Mouse (Mus musculus): ENCODE results near the gene Gtsf1. TPM values are rescaled to one million over a fixed set of nuclear protein-coding genes. Genes with fewer than 3 reads are reported as not detected.

The Gtsf1 gene
- total RNA-seq, 2 experiments from 2014 or later = not detected

- no peak for DNase-seq (ENCODE audit: low spot score in 2 of 2)
Observed at GRCm38 (mm10) chr15:103359122-103359510, 71.2 kb downstream of the Gtsf1 start.

- peak in 1 of 2 experiments; percentile 29 for DNase-seq (ENCODE audit: low spot score in 2 of 2)
Observed at GRCm38 (mm10) chr15:103358278-103359121, 71.8 kb downstream of the Gtsf1 start.

GRCm38 (mm10) chr15:103357817-103358216, 72.5 kb downstream of the Gtsf1 start:
- no peak for DNase-seq (ENCODE audit: low spot score in 2 of 2)

GRCm38 (mm10) chr15:103356130-103356529, 74.1 kb downstream of the Gtsf1 start:
- no peak for DNase-seq (ENCODE audit: low spot score in 2 of 2)

- no peak for DNase-seq (ENCODE audit: low spot score in 2 of 2)
Observed at GRCm38 (mm10) chr15:103355420-103355819, 74.8 kb downstream of the Gtsf1 start.

- DNase-seq (ENCODE audit: low spot score in 2 of 2) = no peak
Observed at GRCm38 (mm10) chr15:103354690-103355089, 75.6 kb downstream of the Gtsf1 start.

- DNase-seq (ENCODE audit: low spot score in 2 of 2) = no peak
Observed at GRCm38 (mm10) chr15:103353511-103354256, 76.6 kb downstream of the Gtsf1 start.

GRCm38 (mm10) chr15:103352856-103353255, 77.4 kb downstream of the Gtsf1 start:
- no peak for DNase-seq (ENCODE audit: low spot score in 2 of 2)

Other genes starting within 250 kb of the Gtsf1 start
- gene Cbx5, start 190.7 kb downstream of the Gtsf1 start, total RNA-seq (2021) = 100 to 1,000 TPM; 111 to 127 TPM
- 100 to 1,000 TPM; 404 to 457 TPM for gene Hnrnpa1, start 190.0 kb downstream of the Gtsf1 start, total RNA-seq (2021)
- 1 to 10 TPM; 5.8 to 8.9 TPM for gene Nfe2, start 172.1 kb downstream of the Gtsf1 start, total RNA-seq (2021)
- 100 to 1,000 TPM; 132 to 140 TPM for gene Copz1, start 157.8 kb downstream of the Gtsf1 start, total RNA-seq (2021)
- not detected for gene Gpr84, start 119.9 kb downstream of the Gtsf1 start, total RNA-seq (2021)
- gene Zfp385a, start 90.4 kb downstream of the Gtsf1 start, total RNA-seq (2021) = 10 to 100 TPM; 22.5 to 29.7 TPM
- gene Itga5, start 63.7 kb downstream of the Gtsf1 start, total RNA-seq (2021) = 10 to 100 TPM; 47.2 to 52.5 TPM
- gene Gtsf2, start 18.0 kb upstream of the Gtsf1 start, total RNA-seq (2021) = not detected
- gene Nckap1l, start 23.3 kb upstream of the Gtsf1 start, total RNA-seq (2021) = 1 to 10 TPM; 4.6 to 6.1 TPM
- gene Pde1b, start 72.6 kb upstream of the Gtsf1 start, total RNA-seq (2021) = 1 to 10 TPM; 5.1 to 5.6 TPM
- 10 to 100 TPM; 12.8 to 13.8 TPM for gene Ppp1r1a, start 107.5 kb upstream of the Gtsf1 start, total RNA-seq (2021)
- not detected for gene Glycam1, start 134.6 kb upstream of the Gtsf1 start, total RNA-seq (2021)

Data from adrenal gland, postnatal 4 days (tissue).